Mouse (Mus musculus): ENCODE data around the gene Hist1h2ae. TPM values are rescaled to one million over a fixed set of nuclear protein-coding genes. Genes with fewer than 3 reads are reported as not detected.
"Not testable (repeated sequence)": the region's sequence is repeated elsewhere in the genome, so short reads cannot be mapped to it uniquely, and the experiment has no call there.

Gene Hist1h2ae
- polyA plus RNA-seq, 1 experiment, result 18.0 TPM

DNA sequence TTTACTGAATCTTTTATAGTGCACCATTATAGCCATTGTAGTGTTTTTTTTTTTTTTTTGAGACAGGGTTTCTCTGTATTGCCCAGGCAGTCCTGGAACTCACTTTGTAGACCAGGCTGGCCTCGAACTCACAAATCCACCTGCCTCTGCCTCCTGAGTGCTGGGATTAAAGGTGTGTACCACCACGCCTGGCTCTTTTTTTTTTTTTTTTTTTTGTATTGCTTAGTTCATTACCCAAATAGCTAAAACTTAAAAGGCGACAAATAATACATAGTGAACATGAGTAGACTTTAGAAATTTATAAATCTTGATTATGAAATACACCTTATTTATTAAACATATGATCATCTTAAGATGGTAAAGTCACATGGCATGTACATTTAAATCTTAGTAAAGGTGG, 29.5 kb downstream of the Hist1h2ae start:
- no peak for DNase-seq (ENCODE audit: low read depth)
- TF ChIP-seq POLR2A (IDR thresholded peaks at IDR 0.05; ENCODE audit: borderline replicate concordance, extremely low read depth, insufficient read depth, insufficient read length, poor library complexity, severe bottlenecking) (no peak), CTCF (IDR thresholded peaks at IDR 0.05; ENCODE audit: borderline replicate concordance, extremely low read depth, insufficient read depth, insufficient read length) (no peak)

DNA sequence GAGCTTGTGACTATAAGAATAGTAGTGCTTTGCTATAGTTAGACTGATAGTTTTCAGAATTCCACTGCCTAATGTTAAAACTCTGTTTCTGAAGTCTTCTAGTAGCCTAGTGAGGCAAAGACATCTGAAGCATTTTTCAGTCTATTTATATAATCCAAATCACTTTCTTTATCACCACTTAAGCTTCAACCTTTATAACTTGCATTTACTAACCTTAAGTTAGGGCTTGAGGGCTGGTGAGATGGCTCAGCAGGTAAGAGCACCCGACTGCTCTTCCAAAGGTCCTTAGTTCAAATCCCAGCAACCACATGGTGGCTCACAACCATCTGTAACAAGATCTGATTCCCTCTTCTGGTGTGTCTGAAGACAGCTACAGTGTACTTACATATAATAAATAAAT, 31.2 kb downstream of the Hist1h2ae start:
- not testable (repeated sequence) for DNase-seq (ENCODE audit: low read depth)

DNA sequence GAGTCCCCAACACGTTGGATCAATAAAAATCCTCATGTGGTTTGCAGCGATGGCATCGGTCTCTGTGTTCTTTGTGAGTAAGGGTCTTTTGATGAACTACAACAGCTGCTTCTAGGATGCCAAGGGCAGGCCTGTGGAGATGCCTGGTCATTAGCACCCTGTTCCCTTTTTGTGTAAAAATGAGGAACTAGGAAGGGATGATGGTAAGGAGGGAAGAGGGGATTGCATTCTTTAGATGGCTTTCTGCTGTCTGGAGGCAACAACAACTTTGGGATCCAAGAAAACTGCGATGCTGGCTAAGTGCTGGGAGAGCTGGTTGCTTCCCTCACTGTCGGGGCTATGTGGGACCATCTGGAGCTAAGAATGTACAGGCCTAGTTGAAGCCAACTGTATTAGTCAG, 32.8 kb downstream of the Hist1h2ae start:
- no peak for TF ChIP-seq CTCF (IDR thresholded peaks at IDR 0.05; ENCODE audit: borderline replicate concordance, extremely low read depth, insufficient read depth, insufficient read length)
- no peak for TF ChIP-seq POLR2A (IDR thresholded peaks at IDR 0.05; ENCODE audit: borderline replicate concordance, extremely low read depth, insufficient read depth, insufficient read length, poor library complexity, severe bottlenecking)
- DNase-seq (ENCODE audit: low read depth), result no peak

DNA sequence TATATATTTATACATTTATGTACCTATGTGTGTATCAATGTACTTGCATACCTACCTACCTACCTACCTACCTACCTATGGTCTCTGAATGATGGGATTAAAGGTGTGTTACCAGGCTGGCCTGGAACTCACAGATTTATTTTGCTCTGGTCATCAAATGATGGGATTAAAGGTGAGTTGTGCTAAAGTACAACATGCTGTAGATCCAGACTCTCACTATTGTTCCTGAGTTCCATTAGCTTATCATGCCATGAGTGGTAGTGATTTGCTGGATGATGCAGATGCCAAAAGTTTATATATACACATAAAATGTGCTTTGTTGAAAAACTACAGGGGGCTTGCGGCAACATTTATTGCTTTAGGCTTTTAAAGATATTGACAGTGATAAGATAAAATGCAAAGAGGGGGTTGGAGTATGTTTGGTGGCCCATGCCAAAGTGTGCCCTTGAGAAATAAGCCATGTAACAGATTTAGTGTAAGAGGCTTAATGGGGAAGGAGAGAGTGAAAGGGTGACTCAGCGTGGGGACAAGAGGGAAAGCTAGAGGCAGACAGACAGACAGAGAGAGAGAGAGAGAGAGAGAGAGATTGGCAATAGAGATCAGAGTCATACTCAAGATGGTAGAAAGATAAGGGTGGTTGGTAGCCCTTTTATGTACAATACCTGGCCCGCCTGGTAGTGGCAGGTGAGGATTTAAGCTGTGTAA, 33.9 kb downstream of the Hist1h2ae start:
- DNase-seq (ENCODE audit: low read depth), result no peak
- TF ChIP-seq CTCF (IDR thresholded peaks at IDR 0.05; ENCODE audit: borderline replicate concordance, extremely low read depth, insufficient read depth, insufficient read length), result no peak
- TF ChIP-seq POLR2A (IDR thresholded peaks at IDR 0.05; ENCODE audit: borderline replicate concordance, extremely low read depth, insufficient read depth, insufficient read length, poor library complexity, severe bottlenecking), result no peak

DNA sequence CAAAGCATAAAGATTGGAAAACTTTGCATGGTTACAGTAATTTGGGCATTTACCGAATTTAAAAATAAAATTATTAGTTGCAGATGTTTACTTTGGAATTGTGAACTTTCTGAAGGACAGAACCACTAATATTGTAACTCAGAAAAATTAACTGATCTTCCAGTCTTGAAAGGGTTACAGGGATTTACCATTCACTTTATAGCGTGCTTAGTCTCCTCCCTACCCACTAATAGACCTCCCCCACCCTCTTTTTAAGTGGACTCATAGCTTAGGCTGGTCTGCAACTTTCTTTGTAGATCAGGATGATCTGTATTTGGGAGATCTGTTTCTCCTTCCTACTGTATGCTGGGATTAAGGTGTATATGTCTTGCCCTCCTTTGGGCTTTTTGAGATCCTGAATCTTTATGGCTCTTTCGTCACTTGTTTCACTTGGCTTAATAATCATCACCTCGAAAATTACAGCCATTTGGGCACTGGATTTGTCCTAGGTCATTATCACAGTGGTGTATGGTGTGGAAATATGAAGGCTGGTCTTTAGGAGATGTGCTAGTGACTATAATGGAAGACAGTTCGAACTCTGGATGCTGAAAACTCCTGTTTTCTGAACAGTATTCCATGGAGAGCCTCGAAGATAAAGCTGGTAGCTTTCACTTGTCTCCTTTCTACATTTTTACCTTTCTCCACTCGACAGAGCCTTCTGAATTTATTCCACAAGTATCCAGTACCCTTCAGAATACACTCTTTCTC, 34.8 kb downstream of the Hist1h2ae start:
- peak; percentile 42 for DNase-seq (ENCODE audit: low read depth)
- no peak for TF ChIP-seq CTCF (IDR thresholded peaks at IDR 0.05; ENCODE audit: borderline replicate concordance, extremely low read depth, insufficient read depth, insufficient read length)
- TF ChIP-seq POLR2A (IDR thresholded peaks at IDR 0.05; ENCODE audit: borderline replicate concordance, extremely low read depth, insufficient read depth, insufficient read length, poor library complexity, severe bottlenecking), result no peak

DNA sequence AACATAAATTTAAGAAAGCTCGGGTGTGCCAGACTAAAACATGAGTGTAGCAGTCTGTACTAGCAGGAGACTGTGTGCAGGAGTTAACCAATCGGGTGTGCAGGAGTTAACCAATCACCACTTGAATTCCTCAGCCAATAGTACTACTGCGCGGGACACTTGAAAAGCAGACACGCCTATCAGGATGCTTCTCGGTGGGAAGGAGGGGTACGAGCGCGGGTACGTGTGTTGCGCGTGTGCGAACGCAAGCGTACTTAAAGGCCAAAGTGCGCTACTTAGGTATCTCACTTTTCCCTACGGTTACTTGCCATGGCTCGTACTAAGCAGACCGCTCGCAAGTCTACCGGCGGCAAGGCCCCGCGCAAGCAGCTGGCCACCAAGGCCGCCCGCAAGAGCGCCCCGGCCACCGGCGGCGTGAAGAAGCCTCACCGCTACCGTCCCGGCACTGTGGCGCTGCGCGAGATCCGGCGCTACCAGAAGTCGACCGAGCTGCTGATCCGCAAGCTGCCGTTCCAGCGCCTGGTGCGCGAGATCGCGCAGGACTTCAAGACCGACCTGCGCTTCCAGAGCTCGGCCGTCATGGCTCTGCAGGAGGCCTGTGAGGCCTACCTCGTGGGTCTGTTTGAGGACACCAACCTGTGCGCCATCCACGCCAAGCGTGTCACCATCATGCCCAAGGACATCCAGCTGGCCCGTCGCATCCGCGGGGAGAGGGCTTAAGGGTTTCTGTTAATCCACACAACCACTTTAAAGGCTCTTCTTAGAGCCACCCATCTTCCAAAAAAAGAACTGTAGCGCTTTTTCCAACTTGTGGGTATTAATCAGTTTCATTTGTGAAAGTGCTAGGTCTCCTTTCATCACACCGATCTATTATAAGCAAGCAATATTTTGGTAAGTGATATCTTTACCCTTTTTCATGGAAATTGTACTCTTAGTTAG, 35.6 kb downstream of the Hist1h2ae start, which contains the start of gene Hist1h3g:
Gene Hist1h3g (plus strand): TSS at position 286 of the 939 bp plus-strand sequence.
- peak; percentile 99 for DNase-seq (ENCODE audit: low read depth)
- TF ChIP-seq POLR2A (IDR thresholded peaks at IDR 0.05; ENCODE audit: borderline replicate concordance, extremely low read depth, insufficient read depth, insufficient read length, poor library complexity, severe bottlenecking), result peak; percentile 25; the same call in 1 of the 2 replicates

DNA sequence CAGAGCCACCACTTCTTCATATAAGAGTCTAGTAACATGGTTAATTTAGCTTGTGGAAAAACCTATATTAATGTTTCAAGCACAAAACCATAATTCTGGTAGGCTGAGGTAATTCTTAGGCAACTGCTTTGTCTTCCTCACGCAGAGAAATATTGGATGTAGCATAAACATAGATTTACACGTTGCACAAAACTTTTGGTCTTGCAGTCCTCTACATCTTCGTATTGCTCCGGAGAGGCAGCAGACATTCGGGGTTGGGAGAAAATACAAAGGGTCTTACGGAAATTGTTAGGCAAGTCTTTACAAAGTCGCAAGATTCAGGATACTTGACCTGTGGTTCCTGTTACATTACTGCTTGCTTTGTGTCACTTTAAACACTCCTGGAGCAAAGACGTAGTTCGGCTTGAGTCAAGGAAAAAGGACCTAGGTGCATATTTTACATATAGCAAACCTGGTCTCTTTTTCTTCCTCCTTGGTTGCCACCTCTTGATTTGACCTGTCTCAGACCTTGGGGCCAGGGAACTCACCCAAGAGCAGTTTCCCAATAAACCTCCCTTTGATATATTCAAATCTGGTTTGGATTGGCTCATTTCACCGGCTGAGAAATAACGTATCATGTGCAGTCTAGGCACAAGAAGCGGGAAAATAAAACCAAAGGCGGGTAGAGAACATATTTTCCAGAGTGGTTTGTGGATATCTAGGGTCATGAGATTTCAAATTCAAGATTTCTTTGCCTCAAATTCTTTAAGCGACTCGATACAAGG, 36.5 kb downstream of the Hist1h2ae start:
- no peak for TF ChIP-seq CTCF (IDR thresholded peaks at IDR 0.05; ENCODE audit: borderline replicate concordance, extremely low read depth, insufficient read depth, insufficient read length)
- TF ChIP-seq POLR2A (IDR thresholded peaks at IDR 0.05; ENCODE audit: borderline replicate concordance, extremely low read depth, insufficient read depth, insufficient read length, poor library complexity, severe bottlenecking), result no peak
- no peak for DNase-seq (ENCODE audit: low read depth)

DNA sequence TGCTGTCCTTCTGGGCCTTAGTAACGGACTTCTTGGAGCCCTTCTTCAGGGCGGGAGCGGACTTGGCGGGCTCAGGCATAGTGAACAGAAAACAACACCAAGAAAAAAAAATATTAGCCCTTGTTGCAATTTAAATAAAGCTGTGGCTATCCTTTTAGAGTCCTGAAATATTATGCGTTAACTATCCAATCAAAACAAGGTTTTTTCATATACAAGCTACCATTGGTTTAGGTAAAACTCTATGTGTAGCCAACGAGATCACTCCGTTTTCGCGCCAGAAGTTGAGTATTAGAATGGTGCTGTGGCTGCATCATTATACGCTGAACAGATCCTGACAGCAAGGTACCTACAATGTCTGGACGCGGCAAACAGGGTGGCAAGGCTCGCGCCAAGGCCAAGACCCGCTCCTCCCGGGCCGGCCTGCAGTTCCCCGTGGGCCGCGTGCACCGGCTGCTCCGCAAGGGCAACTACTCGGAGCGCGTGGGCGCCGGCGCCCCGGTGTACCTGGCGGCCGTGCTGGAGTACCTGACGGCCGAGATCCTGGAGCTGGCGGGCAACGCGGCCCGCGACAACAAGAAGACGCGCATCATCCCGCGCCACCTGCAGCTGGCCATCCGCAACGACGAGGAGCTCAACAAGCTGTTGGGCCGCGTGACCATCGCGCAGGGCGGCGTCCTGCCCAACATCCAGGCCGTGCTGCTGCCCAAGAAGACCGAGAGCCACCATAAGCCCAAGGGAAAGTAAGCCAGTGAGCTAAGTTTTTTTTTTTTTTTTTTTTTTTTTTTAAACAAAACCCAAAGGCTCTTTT, 37.3 kb downstream of the Hist1h2ae start, which contains the start of gene Hist1h2af:
Gene Hist1h2af (plus strand): TSS at position 347 of the 808 bp plus-strand sequence.
- peak; percentile 97 for DNase-seq (ENCODE audit: low read depth)

DNA sequence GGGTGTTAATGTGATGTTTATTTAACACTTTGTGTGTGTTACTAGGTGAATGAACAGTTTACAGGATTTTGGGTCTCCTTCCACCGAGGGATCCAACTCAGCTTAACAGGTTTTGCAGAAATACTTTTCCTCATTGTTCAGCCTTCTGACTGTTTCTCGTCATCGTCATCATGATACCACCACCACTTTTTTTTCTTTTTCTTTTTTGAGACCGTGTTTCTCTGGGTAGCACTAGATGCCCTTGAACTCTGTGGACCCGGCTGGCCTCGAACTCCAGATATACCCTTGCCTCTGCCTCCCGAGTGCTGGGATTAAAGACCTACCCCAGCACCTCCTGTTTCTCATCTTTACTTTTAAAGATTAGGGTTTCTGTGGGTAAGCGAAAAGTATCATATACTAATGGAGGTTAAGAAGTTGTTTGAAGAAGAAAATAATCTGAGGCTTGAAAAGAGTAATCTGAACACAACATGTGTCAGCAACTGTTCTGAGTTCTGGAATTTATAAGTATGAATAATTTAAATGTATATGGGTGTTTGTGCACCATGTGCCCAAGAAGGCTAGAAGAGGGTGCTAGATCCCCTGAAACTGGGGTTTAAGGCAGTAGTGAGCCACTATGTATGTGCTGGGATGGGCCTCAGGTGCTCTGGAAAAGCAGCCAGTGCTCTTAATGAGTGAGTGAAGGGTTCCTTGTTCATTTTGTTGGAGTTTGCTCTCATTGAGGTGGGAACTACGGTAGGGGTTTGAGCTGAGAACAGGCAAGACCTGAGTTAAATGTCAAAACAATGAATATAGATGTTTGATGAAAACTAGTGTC, 38.6 kb downstream of the Hist1h2ae start:
- DNase-seq (ENCODE audit: low read depth), result peak; percentile 23
- TF ChIP-seq CTCF (IDR thresholded peaks at IDR 0.05; ENCODE audit: borderline replicate concordance, extremely low read depth, insufficient read depth, insufficient read length) (no peak), POLR2A (IDR thresholded peaks at IDR 0.05; ENCODE audit: borderline replicate concordance, extremely low read depth, insufficient read depth, insufficient read length, poor library complexity, severe bottlenecking) (no peak)
